Mouse (Mus musculus): Measurements from ENCODE around the gene Zwint.

GRCm38 (mm10) chr10:72634125-72634524 lies 20.5 kb upstream of the Zwint start:
- TF ChIP-seq EP300 (IDR thresholded peaks at IDR 0.05; ENCODE audit: low read depth) (no peak), CTCF (IDR thresholded peaks at IDR 0.05; ENCODE audit: low read depth) (no peak)
